36 mouse cellular contexts compared by ENCODE assay signal in genomic region chr17:37081659-37082058, GRCm38 (mm10). TPM values are rescaled to one million over a fixed set of nuclear protein-coding genes. Genes with fewer than 3 reads are reported as not detected.
DNase-seq lines count a peak whose midpoint lies in the region; ATAC-seq and TF ChIP-seq lines count a peak whose summit lies in the region.
"Had no signal": no experiment of that assay in that cellular context is flagged by ENCODE, and none has a peak within 500 bp of the region (broad histone marks: within the 10 kb centered on the region; RNA-seq: fewer than 3 reads in every experiment).

No protein-coding gene starts in this region.

- H3K79me2 ChIP-seq in myocyte (ENCODE audit: control insufficient read depth, insufficient read depth), result no peaks in the 10 kb centered on the region

- 86% methylated on average over 4 of the region's 4 CpGs for WGBS in hindbrain, postnatal 0 days
- WGBS in hindbrain, embryonic 13.5 days, result 94% methylated on average over 4 of the region's 4 CpGs
- 86% methylated on average over 4 of the region's 4 CpGs for WGBS in forebrain, postnatal 0 days

- H3K9ac ChIP-seq in hindbrain, postnatal 0 days (replicated peaks; ENCODE audit: low read length), result no peak overlapping the region
- H3K9ac ChIP-seq in hindbrain, embryonic 13.5 days, result no peak overlapping the region
- H3K9ac ChIP-seq in forebrain, postnatal 0 days, result no peak overlapping the region
- H3K9ac ChIP-seq: embryonic facial prominence, embryonic 13.5 days; forebrain, embryonic 12.5 days; forebrain, embryonic 15.5 days; hindbrain, embryonic 14.5 days had no signal

- H3K27ac ChIP-seq in hindbrain, postnatal 0 days, result no peak overlapping the region
- no peak overlapping the region for H3K27ac ChIP-seq in hindbrain, embryonic 13.5 days
- H3K27ac ChIP-seq in forebrain, postnatal 0 days (ENCODE audit: low read depth, low read length), result no peak overlapping the region
- H3K27ac ChIP-seq: embryonic facial prominence, embryonic 10.5 days; embryonic facial prominence, embryonic 13.5 days; forebrain, embryonic 12.5 days; forebrain, embryonic 15.5 days; hindbrain, embryonic 10.5 days; hindbrain, embryonic 14.5 days had no signal

- TF ChIP-seq POLR2A in myocyte (IDR thresholded peaks at IDR 0.05; ENCODE audit: insufficient read length, low read depth), result no peak

- no peaks in the 10 kb centered on the region for H3K9me3 ChIP-seq in hindbrain, postnatal 0 days (ENCODE audit: low read length)
- no peaks in the 10 kb centered on the region for H3K9me3 ChIP-seq in hindbrain, embryonic 13.5 days
- no peaks in the 10 kb centered on the region for H3K9me3 ChIP-seq in forebrain, postnatal 0 days (ENCODE audit: low read length)
- H3K9me3 ChIP-seq: embryonic facial prominence, embryonic 10.5 days; embryonic facial prominence, embryonic 13.5 days; forebrain, embryonic 12.5 days; forebrain, embryonic 15.5 days; G1E; hindbrain, embryonic 10.5 days had no signal

- no peaks in the 10 kb centered on the region; the same call in none of the 2 replicates for H3K4me1 ChIP-seq in hindbrain, postnatal 0 days (ENCODE audit: insufficient read depth, low read length)
- H3K4me1 ChIP-seq in hindbrain, embryonic 13.5 days (replicated peaks), result peaks cover 19% of the 10 kb centered on the region
- peaks cover 7% of the 10 kb centered on the region; the same call in 1 of the 2 replicates for H3K4me1 ChIP-seq in forebrain, postnatal 0 days (ENCODE audit: insufficient read depth)

- ATAC-seq in hindbrain, postnatal 0 days, result peak; percentile 3; the same call in 1 of the 2 replicates
- ATAC-seq in hindbrain, embryonic 13.5 days (ENCODE audit: low FRiP score), result no peak
- no peak for ATAC-seq in forebrain, postnatal 0 days
- ATAC-seq: CD4-positive, CD25-positive, alpha-beta regulatory T cell, adult 4 months; forebrain, embryonic 15.5 days; Patski had no signal

- H3K4me3 ChIP-seq in hindbrain, postnatal 0 days (ENCODE audit: low read length), result no peak overlapping the region
- no peak overlapping the region for H3K4me3 ChIP-seq in hindbrain, embryonic 13.5 days
- H3K4me3 ChIP-seq in myocyte, result no peak overlapping the region
- no peak overlapping the region for H3K4me3 ChIP-seq in forebrain, postnatal 0 days (ENCODE audit: low read depth, low read length)
- H3K4me3 ChIP-seq: embryonic facial prominence, embryonic 10.5 days; embryonic facial prominence, embryonic 13.5 days; erythroblast, embryonic 14.5 days; forebrain, embryonic 12.5 days; forebrain, embryonic 15.5 days; hindbrain, embryonic 10.5 days had no signal

- H3K27me3 ChIP-seq in hindbrain, postnatal 0 days (ENCODE audit: insufficient read depth, low read length), result no peaks in the 10 kb centered on the region
- no peaks in the 10 kb centered on the region for H3K27me3 ChIP-seq in hindbrain, embryonic 13.5 days
- no peaks in the 10 kb centered on the region for H3K27me3 ChIP-seq in myocyte (ENCODE audit: control insufficient read depth, insufficient read depth, insufficient read length)
- no peaks in the 10 kb centered on the region for H3K27me3 ChIP-seq in forebrain, postnatal 0 days (ENCODE audit: insufficient read depth, low read length)
- H3K27me3 ChIP-seq: embryonic facial prominence, embryonic 13.5 days; forebrain, embryonic 15.5 days had no signal

- H3ac ChIP-seq in myocyte (ENCODE audit: control insufficient read depth, insufficient read length), result no peak overlapping the region

- peaks cover under 1% of the 10 kb centered on the region; the same call in 1 of the 2 replicates for H3K36me3 ChIP-seq in hindbrain, postnatal 0 days (ENCODE audit: insufficient read depth, low read length)
- peaks cover 3% of the 10 kb centered on the region for H3K36me3 ChIP-seq in hindbrain, embryonic 13.5 days
- H3K36me3 ChIP-seq in myocyte (ENCODE audit: control insufficient read depth, insufficient read depth), result no peaks in the 10 kb centered on the region
- no peaks in the 10 kb centered on the region for H3K36me3 ChIP-seq in forebrain, postnatal 0 days (ENCODE audit: insufficient read depth)
- H3K36me3 ChIP-seq: forebrain, embryonic 15.5 days; G1E had no signal

- TF ChIP-seq CTCF in hindbrain, postnatal 0 days (IDR thresholded peaks at IDR 0.05; ENCODE audit: low read depth), result no peak
- no peak for TF ChIP-seq CTCF in forebrain, postnatal 0 days (IDR thresholded peaks at IDR 0.05; ENCODE audit: low read depth)

- DNase-seq in hindbrain, postnatal 0 days (ENCODE audit: low spot score), result no peak
- peak; percentile 8 for DNase-seq in right cerebral cortex, postnatal 25 days
- no peak for DNase-seq in right cerebral cortex, adult 18-20 months
- DNase-seq in forebrain, postnatal 0 days, result no peak
- DNase-seq: adrenal gland, postnatal 10 days; adrenal gland, postnatal 36 days; cerebellum, adult 11 months; cerebellum, adult 2 months; cerebellum, postnatal 10 days; cerebellum, postnatal 36 days; embryo, embryonic 11 days; gastrocnemius, postnatal 10 days; gastrocnemius, postnatal 36 days; heart, postnatal 36 days had no signal

- no peak overlapping the region for H3K4me2 ChIP-seq in hindbrain, postnatal 0 days (ENCODE audit: low read depth, low read length)
- no peak overlapping the region for H3K4me2 ChIP-seq in hindbrain, embryonic 13.5 days
- H3K4me2 ChIP-seq in myocyte (ENCODE audit: low read depth), result no peak overlapping the region
- H3K4me2 ChIP-seq in forebrain, postnatal 0 days (ENCODE audit: low read depth), result no peak overlapping the region
- H3K4me2 ChIP-seq: embryonic facial prominence, embryonic 13.5 days; forebrain, embryonic 12.5 days; forebrain, embryonic 15.5 days; heart, embryonic 11.5 days; hindbrain, embryonic 14.5 days had no signal

TF ChIP-seq in myocyte, 11 proteins besides CTCF, POLR2A, EP300 and RAD21:
- TF ChIP-seq MYOG (IDR thresholded peaks at IDR 0.05; ENCODE audit: control insufficient read depth in 1 of 3, insufficient read depth in 1 of 3, insufficient read length in 2 of 3, low read depth in 2 of 3), result no peak
- peak; percentile 33 for TF ChIP-seq POLR2AphosphoS2 (IDR thresholded peaks at IDR 0.05; ENCODE audit: insufficient read length, low read depth)

RNA-seq across cellular contexts. Expression of gene Olfr90, which starts 6.6 kb away (rescaled TPM):
- not detected in 2 replicates for total RNA-seq in hindbrain, postnatal 0 days (2014; rRNA removed)
- polyA plus RNA-seq in hindbrain, postnatal 0 days (2015; fragmentation: Nextera tagmentation; extraction: Ambion mirVana), result not detected in 2 replicates
- not detected in 2 replicates for polyA plus RNA-seq in hindbrain, embryonic 13.5 days (2015; fragmentation: Nextera tagmentation; extraction: Ambion mirVana)
- polyA plus RNA-seq in myocyte (2012; fragmentation: generic; extraction: Trizol), result not detected
- not detected in 2 replicates for total RNA-seq in forebrain, postnatal 0 days (2014; rRNA removed)
- not detected in 2 replicates for polyA plus RNA-seq in forebrain, postnatal 0 days (2015; fragmentation: Nextera tagmentation; extraction: Ambion mirVana)
- total RNA-seq: adrenal gland, adult 18-20 months; adrenal gland, postnatal 10 days; adrenal gland, postnatal 36 days; gastrocnemius, adult 18-20 months; gastrocnemius, postnatal 10 days; gastrocnemius, postnatal 36 days; granulocyte monocyte progenitor cell, adult 5-6 weeks; heart, adult 8-10 months; heart, postnatal 36 days had no signal
- polyA plus RNA-seq: C2C12; cerebellum, adult 2 months; cortical plate, adult 2 months; embryonic facial prominence, embryonic 10.5 days; embryonic facial prominence, embryonic 13.5 days; erythroblast, embryonic 14.5 days; forebrain, embryonic 15.5 days; G1E; heart, embryonic 11.5 days; heart, embryonic 14.5 days; heart, postnatal 0 days; hindbrain, embryonic 14.5 days; intestine, embryonic 14.5 days; Patski had no signal

RNA-seq across cellular contexts. Expression of gene Olfr91, which starts 16.4 kb away (rescaled TPM):
- total RNA-seq in hindbrain, postnatal 0 days (2014; rRNA removed), result not detected in 2 replicates
- 0.06 TPM in 1 of 2 replicates, not detected in the other for polyA plus RNA-seq in hindbrain, postnatal 0 days (2015; fragmentation: Nextera tagmentation; extraction: Ambion mirVana)
- polyA plus RNA-seq in hindbrain, embryonic 13.5 days (2015; fragmentation: Nextera tagmentation; extraction: Ambion mirVana), result not detected in 2 replicates
- polyA plus RNA-seq in myocyte (2012; fragmentation: generic; extraction: Trizol), result not detected
- not detected in 2 replicates for total RNA-seq in forebrain, postnatal 0 days (2014; rRNA removed)
- polyA plus RNA-seq in forebrain, postnatal 0 days (2015; fragmentation: Nextera tagmentation; extraction: Ambion mirVana), result not detected in 2 replicates
- total RNA-seq: adrenal gland, adult 18-20 months; adrenal gland, postnatal 10 days; adrenal gland, postnatal 36 days; gastrocnemius, adult 18-20 months; gastrocnemius, postnatal 10 days; gastrocnemius, postnatal 36 days; granulocyte monocyte progenitor cell, adult 5-6 weeks; heart, adult 8-10 months; heart, postnatal 36 days had no signal
- polyA plus RNA-seq: C2C12; CD4-positive, CD25-positive, alpha-beta regulatory T cell, adult 4 months; cerebellum, adult 2 months; cortical plate, adult 2 months; embryonic facial prominence, embryonic 10.5 days; embryonic facial prominence, embryonic 13.5 days; erythroblast, embryonic 14.5 days; forebrain, embryonic 12.5 days; forebrain, embryonic 15.5 days; G1E; heart, embryonic 11.5 days; heart, embryonic 14.5 days; heart, postnatal 0 days; hindbrain, embryonic 10.5 days; hindbrain, embryonic 14.5 days; intestine, embryonic 14.5 days; Patski had no signal

RNA-seq across cellular contexts. Expression of gene Gabbr1, which starts 35.9 kb away (rescaled TPM):
- 519 and 527 TPM in 2 replicates for total RNA-seq in hindbrain, postnatal 0 days (2014; rRNA removed)
- 93.4 and 98.3 TPM in 2 replicates for polyA plus RNA-seq in hindbrain, postnatal 0 days (2015; fragmentation: Nextera tagmentation; extraction: Ambion mirVana)
- 55.6 and 57.0 TPM in 2 replicates for polyA plus RNA-seq in hindbrain, embryonic 13.5 days (2015; fragmentation: Nextera tagmentation; extraction: Ambion mirVana)
- 15.9 TPM for polyA plus RNA-seq in myocyte (2012; fragmentation: generic; extraction: Trizol)
- total RNA-seq in forebrain, postnatal 0 days (2014; rRNA removed), result 353 and 416 TPM in 2 replicates
- 58.1 and 80.1 TPM in 2 replicates for polyA plus RNA-seq in forebrain, postnatal 0 days (2015; fragmentation: Nextera tagmentation; extraction: Ambion mirVana)

RNA-seq across cellular contexts. Expression of gene Olfr92, which starts 38.2 kb away (rescaled TPM):
- total RNA-seq in hindbrain, postnatal 0 days (2014; rRNA removed), result not detected in 2 replicates
- not detected in 2 replicates for polyA plus RNA-seq in hindbrain, postnatal 0 days (2015; fragmentation: Nextera tagmentation; extraction: Ambion mirVana)
- polyA plus RNA-seq in hindbrain, embryonic 13.5 days (2015; fragmentation: Nextera tagmentation; extraction: Ambion mirVana), result not detected in 2 replicates
- polyA plus RNA-seq in myocyte (2012; fragmentation: generic; extraction: Trizol), result not detected
- total RNA-seq in forebrain, postnatal 0 days (2014; rRNA removed), result not detected in 2 replicates
- not detected in 2 replicates for polyA plus RNA-seq in forebrain, postnatal 0 days (2015; fragmentation: Nextera tagmentation; extraction: Ambion mirVana)
- total RNA-seq: adrenal gland, adult 18-20 months; adrenal gland, postnatal 10 days; adrenal gland, postnatal 36 days; G1E; gastrocnemius, adult 18-20 months; gastrocnemius, postnatal 10 days; gastrocnemius, postnatal 36 days; granulocyte monocyte progenitor cell, adult 5-6 weeks; heart, adult 8-10 months; heart, postnatal 36 days had no signal
- polyA plus RNA-seq: C2C12; CD4-positive, CD25-positive, alpha-beta regulatory T cell, adult 4 months; cerebellum, adult 2 months; cortical plate, adult 2 months; embryonic facial prominence, embryonic 10.5 days; embryonic facial prominence, embryonic 13.5 days; erythroblast, embryonic 14.5 days; forebrain, embryonic 12.5 days; forebrain, embryonic 15.5 days; G1E; heart, embryonic 11.5 days; heart, embryonic 14.5 days; heart, postnatal 0 days; hindbrain, embryonic 10.5 days; hindbrain, embryonic 14.5 days; intestine, embryonic 14.5 days; Patski had no signal

RNA-seq across cellular contexts. Expression of gene Mog, which starts 58.5 kb away (rescaled TPM):
- total RNA-seq in hindbrain, postnatal 0 days (2014; rRNA removed), result 0.52 TPM in 1 of 2 replicates, not detected in the other
- 1.5 and 1.7 TPM in 2 replicates for polyA plus RNA-seq in hindbrain, postnatal 0 days (2015; fragmentation: Nextera tagmentation; extraction: Ambion mirVana)
- 1.3 and 2.1 TPM in 2 replicates for polyA plus RNA-seq in hindbrain, embryonic 13.5 days (2015; fragmentation: Nextera tagmentation; extraction: Ambion mirVana)
- polyA plus RNA-seq in myocyte (2012; fragmentation: generic; extraction: Trizol), result 0.04 TPM
- not detected in 2 replicates for total RNA-seq in forebrain, postnatal 0 days (2014; rRNA removed)
- polyA plus RNA-seq in forebrain, postnatal 0 days (2015; fragmentation: Nextera tagmentation; extraction: Ambion mirVana), result 0.53 and 1.1 TPM in 2 replicates
- total RNA-seq: adrenal gland, adult 18-20 months; adrenal gland, postnatal 10 days; adrenal gland, postnatal 36 days; gastrocnemius, adult 18-20 months; gastrocnemius, postnatal 10 days; gastrocnemius, postnatal 36 days; granulocyte monocyte progenitor cell, adult 5-6 weeks; heart, adult 8-10 months; heart, postnatal 36 days had no signal
- polyA plus RNA-seq: CD4-positive, CD25-positive, alpha-beta regulatory T cell, adult 4 months; erythroblast, embryonic 14.5 days; G1E; heart, embryonic 11.5 days; heart, embryonic 14.5 days; heart, postnatal 0 days had no signal
